Comparison of ENCODE assay signal across 19 mouse cellular contexts in the genomic region with DNA sequence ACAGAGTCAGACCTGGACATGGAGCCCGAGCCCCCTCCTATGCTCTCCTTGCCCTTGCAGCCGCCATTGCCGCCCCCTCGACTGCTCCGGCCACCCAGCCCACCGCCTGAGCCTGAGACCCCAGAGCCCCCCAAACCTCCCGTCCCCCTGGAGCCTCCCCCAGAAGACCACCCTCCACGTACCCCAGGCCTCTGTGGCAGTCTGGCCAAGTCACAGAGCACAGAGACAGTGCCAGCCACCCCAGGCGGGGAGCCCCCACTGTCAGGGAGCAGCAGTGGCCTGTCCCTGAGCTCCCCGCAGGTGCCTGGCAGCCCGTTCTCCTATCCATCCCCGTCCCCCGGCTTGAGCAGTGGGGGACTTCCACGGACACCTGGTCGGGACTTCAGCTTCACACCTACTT. TPM values are rescaled to one million over a fixed set of nuclear protein-coding genes. Genes with fewer than 3 reads are reported as not detected.
"Had no signal": no experiment of that assay in that cellular context is flagged by ENCODE, and none has a peak within 500 bp of the region (broad histone marks: within the 10 kb centered on the region; RNA-seq: fewer than 3 reads in every experiment).

No protein-coding gene starts in this region.

- H3K4me1 ChIP-seq: midbrain, embryonic 10.5 days; midbrain, embryonic 12.5 days; neural tube, embryonic 13.5 days; neural tube, embryonic 15.5 days; stomach, embryonic 15.5 days had no signal

- H3K27ac ChIP-seq: midbrain, embryonic 10.5 days; midbrain, embryonic 12.5 days; neural tube, embryonic 13.5 days; neural tube, embryonic 15.5 days; stomach, embryonic 15.5 days; stomach, postnatal 0 days had no signal

- H3K4me2 ChIP-seq: lung, embryonic 14.5 days; midbrain, embryonic 12.5 days; neural tube, embryonic 13.5 days; neural tube, embryonic 15.5 days; stomach, embryonic 15.5 days had no signal

- H3K27me3 ChIP-seq: midbrain, embryonic 12.5 days; neural tube, embryonic 13.5 days; neural tube, embryonic 15.5 days; stomach, embryonic 15.5 days had no signal

- H3K9ac ChIP-seq: lung, embryonic 14.5 days; midbrain, embryonic 12.5 days; neural tube, embryonic 13.5 days; neural tube, embryonic 15.5 days; stomach, embryonic 15.5 days had no signal

- ATAC-seq: midbrain, embryonic 16.5 days had no signal

- DNase-seq: lung, adult 18-20 months; lung, embryonic 14.5 days; lung, postnatal 10 days; lung, postnatal 4 days; midbrain, embryonic 14.5 days; retina, postnatal 1 day; right cerebral cortex, postnatal 14 days; thymus, adult 2 months; thymus, postnatal 25 days; thymus, postnatal 4 days had no signal

- H3K4me3 ChIP-seq: midbrain, embryonic 10.5 days; midbrain, embryonic 12.5 days; myocyte; neural tube, embryonic 13.5 days; neural tube, embryonic 15.5 days; stomach, embryonic 15.5 days had no signal

- H3K9me3 ChIP-seq: midbrain, embryonic 10.5 days; midbrain, embryonic 12.5 days; neural tube, embryonic 13.5 days; neural tube, embryonic 15.5 days; stomach, embryonic 15.5 days had no signal

RNA-seq across cellular contexts. Expression of a gene that starts 22.7 kb away (rescaled TPM):
- polyA plus RNA-seq: lung, embryonic 14.5 days; midbrain, embryonic 10.5 days; midbrain, embryonic 12.5 days; midbrain, embryonic 14.5 days; midbrain, embryonic 16.5 days; myocyte; neural tube, embryonic 11.5 days; neural tube, embryonic 13.5 days; neural tube, embryonic 15.5 days had no signal
